Mouse (Mus musculus): ENCODE data around the gene Mia2. TPM values are rescaled to one million over a fixed set of nuclear protein-coding genes. Genes with fewer than 3 reads are reported as not detected.

Gene Mia2
- polyA plus RNA-seq, 1 experiment from 2014 or later: 49.3 TPM

- WGBS: 87% methylated on average over 2 of the region's 2 CpGs
- ATAC-seq (ENCODE audit: insufficient read depth): no peak
- H3K36me3 ChIP-seq (ENCODE audit: insufficient read depth): peaks cover 73% of the 10 kb centered on the region
These were observed 67.2 kb downstream of the Mia2 start for GRCm38 (mm10) chr12:59162797-59163196.

GRCm38 (mm10) chr12:59164522-59164921 lies 68.9 kb downstream of the Mia2 start:
- DNase-seq (no peak), ATAC-seq (ENCODE audit: insufficient read depth) (no peak)
- no peak for TF ChIP-seq CTCF (IDR thresholded peaks at IDR 0.05; ENCODE audit: low read depth)
- H3K4me3 ChIP-seq (ENCODE audit: low read depth, low read length): no peak overlapping the region
- no peak overlapping the region for H3K4me2 ChIP-seq
- H3K27ac ChIP-seq (ENCODE audit: low read depth): no peak overlapping the region
- H3K9ac ChIP-seq: no peak overlapping the region
- H3K4me1 ChIP-seq (ENCODE audit: insufficient read depth): no peaks in the 10 kb centered on the region
- peaks cover 71% of the 10 kb centered on the region for H3K36me3 ChIP-seq (ENCODE audit: insufficient read depth)
- WGBS: 80% methylated on average over 6 of the region's 6 CpGs
- H3K27me3 ChIP-seq (ENCODE audit: insufficient read depth, low read length): no peaks in the 10 kb centered on the region
- no peaks in the 10 kb centered on the region for H3K9me3 ChIP-seq (ENCODE audit: low read depth, low read length)

More at GRCm38 (mm10) chr12:59162797-59163196, 67.2 kb downstream of the Mia2 start:
- Histone ChIP-seq H3K9me3 (ENCODE audit: low read depth, low read length) (no peaks in the 10 kb centered on the region), H3K4me1 (ENCODE audit: insufficient read depth) (no peaks in the 10 kb centered on the region), H3K27ac (ENCODE audit: low read depth) (no peak overlapping the region), H3K27me3 (ENCODE audit: insufficient read depth, low read length) (no peaks in the 10 kb centered on the region), H3K4me3 (ENCODE audit: low read depth, low read length) (no peak overlapping the region), H3K9ac (no peak overlapping the region), H3K4me2 (no peak overlapping the region)
- TF ChIP-seq CTCF (IDR thresholded peaks at IDR 0.05; ENCODE audit: low read depth): no peak
- no peak for DNase-seq

GRCm38 (mm10) chr12:59166557-59166956 lies 71.0 kb downstream of the Mia2 start:
- WGBS: 89% methylated on average over 4 of the region's 4 CpGs
- Histone ChIP-seq H3K9ac (no peak overlapping the region), H3K27ac (ENCODE audit: low read depth) (no peak overlapping the region), H3K4me1 (ENCODE audit: insufficient read depth) (no peaks in the 10 kb centered on the region), H3K4me3 (ENCODE audit: low read depth, low read length) (no peak overlapping the region), H3K4me2 (no peak overlapping the region), H3K27me3 (ENCODE audit: insufficient read depth, low read length) (no peaks in the 10 kb centered on the region), H3K36me3 (ENCODE audit: insufficient read depth) (peaks cover 73% of the 10 kb centered on the region), H3K9me3 (ENCODE audit: low read depth, low read length) (no peaks in the 10 kb centered on the region)
- no peak for TF ChIP-seq CTCF (IDR thresholded peaks at IDR 0.05; ENCODE audit: low read depth)
- no peak for ATAC-seq (ENCODE audit: insufficient read depth)
- no peak for DNase-seq

GRCm38 (mm10) chr12:59169935-59170334 lies 74.3 kb downstream of the Mia2 start:
- no peaks in the 10 kb centered on the region for H3K4me1 ChIP-seq (ENCODE audit: insufficient read depth)
- H3K9me3 ChIP-seq (ENCODE audit: low read depth, low read length): no peaks in the 10 kb centered on the region
- H3K4me3 ChIP-seq (ENCODE audit: low read depth, low read length): no peak overlapping the region
- DNase-seq: no peak
- H3K27me3 ChIP-seq (ENCODE audit: insufficient read depth, low read length): no peaks in the 10 kb centered on the region
- no peak overlapping the region for H3K27ac ChIP-seq (ENCODE audit: low read depth)
- ATAC-seq (ENCODE audit: insufficient read depth): no peak
- 84% methylated on average over 4 of the region's 4 CpGs for WGBS
- H3K9ac ChIP-seq: no peak overlapping the region
- no peak for TF ChIP-seq CTCF (IDR thresholded peaks at IDR 0.05; ENCODE audit: low read depth)
- no peak overlapping the region for H3K4me2 ChIP-seq
- H3K36me3 ChIP-seq (ENCODE audit: insufficient read depth): peaks cover 59% of the 10 kb centered on the region

GRCm38 (mm10) chr12:59177814-59178213 lies 82.2 kb downstream of the Mia2 start:
- H3K4me3 ChIP-seq (ENCODE audit: low read depth, low read length): no peak overlapping the region
- no peak for TF ChIP-seq CTCF (IDR thresholded peaks at IDR 0.05; ENCODE audit: low read depth)
- ATAC-seq (ENCODE audit: insufficient read depth): no peak
- peaks cover 87% of the 10 kb centered on the region for H3K36me3 ChIP-seq (ENCODE audit: insufficient read depth)
- no peak overlapping the region for H3K9ac ChIP-seq
- no peak overlapping the region for H3K27ac ChIP-seq (ENCODE audit: low read depth)
- no peak overlapping the region for H3K4me2 ChIP-seq
- 98% methylated on average over 3 of the region's 3 CpGs for WGBS
- H3K4me1 ChIP-seq (ENCODE audit: insufficient read depth): no peaks in the 10 kb centered on the region
- DNase-seq: no peak
- no peaks in the 10 kb centered on the region for H3K27me3 ChIP-seq (ENCODE audit: insufficient read depth, low read length)
- H3K9me3 ChIP-seq (ENCODE audit: low read depth, low read length): no peaks in the 10 kb centered on the region

- Histone ChIP-seq H3K27me3 (ENCODE audit: insufficient read depth, low read length) (no peaks in the 10 kb centered on the region), H3K9ac (no peak overlapping the region), H3K4me3 (ENCODE audit: low read depth, low read length) (no peak overlapping the region), H3K4me2 (no peak overlapping the region), H3K9me3 (ENCODE audit: low read depth, low read length) (no peaks in the 10 kb centered on the region), H3K36me3 (ENCODE audit: insufficient read depth) (peaks cover 72% of the 10 kb centered on the region), H3K4me1 (ENCODE audit: insufficient read depth) (no peaks in the 10 kb centered on the region), H3K27ac (ENCODE audit: low read depth) (no peak overlapping the region)
- ATAC-seq (ENCODE audit: insufficient read depth) (no peak), DNase-seq (no peak)
- 90% methylated on average over 12 of the region's 12 CpGs for WGBS
- no peak for TF ChIP-seq CTCF (IDR thresholded peaks at IDR 0.05; ENCODE audit: low read depth)
These were observed 92.6 kb downstream of the Mia2 start for GRCm38 (mm10) chr12:59188086-59188682.

- H3K9ac ChIP-seq: no peak overlapping the region
- H3K4me2 ChIP-seq: no peak overlapping the region
- H3K4me3 ChIP-seq (ENCODE audit: low read depth, low read length): no peak overlapping the region
- WGBS: 70% methylated on average over 3 of the region's 3 CpGs
- peaks cover 23% of the 10 kb centered on the region; the same call in 1 of the 2 replicates for H3K36me3 ChIP-seq (ENCODE audit: insufficient read depth)
- no peaks in the 10 kb centered on the region for H3K27me3 ChIP-seq (ENCODE audit: insufficient read depth, low read length)
- H3K4me1 ChIP-seq (ENCODE audit: insufficient read depth): no peaks in the 10 kb centered on the region
- TF ChIP-seq CTCF (IDR thresholded peaks at IDR 0.05; ENCODE audit: low read depth): no peak
- ATAC-seq (ENCODE audit: insufficient read depth) (no peak), DNase-seq (no peak)
- no peaks in the 10 kb centered on the region for H3K9me3 ChIP-seq (ENCODE audit: low read depth, low read length)
- no peak overlapping the region for H3K27ac ChIP-seq (ENCODE audit: low read depth)
These were observed 98.0 kb downstream of the Mia2 start for GRCm38 (mm10) chr12:59193637-59194036.
